Mouse (Mus musculus): ENCODE measurements around the gene Lrrc4.

Gene Lrrc4

GRCm38 (mm10) chr6:28729236-28729635 lies 102.3 kb downstream of the Lrrc4 start:
- no peak for DNase-seq (ENCODE audit: low spot score)

GRCm38 (mm10) chr6:28724776-28725175 lies 106.8 kb downstream of the Lrrc4 start:
- no peak for DNase-seq (ENCODE audit: low spot score)

- DNase-seq (ENCODE audit: low spot score): no peak
Measured at GRCm38 (mm10) chr6:28723059-28723458, 108.5 kb downstream of the Lrrc4 start.

GRCm38 (mm10) chr6:28720391-28721171 lies 111.0 kb downstream of the Lrrc4 start:
- no peak for DNase-seq (ENCODE audit: low spot score)

GRCm38 (mm10) chr6:28717845-28718237 lies 113.7 kb downstream of the Lrrc4 start:
- no peak for DNase-seq (ENCODE audit: low spot score)

- DNase-seq (ENCODE audit: low spot score): no peak
Measured at GRCm38 (mm10) chr6:28717203-28717844, 114.2 kb downstream of the Lrrc4 start.

GRCm38 (mm10) chr6:28710035-28710434 lies 121.5 kb downstream of the Lrrc4 start:
- no peak for DNase-seq (ENCODE audit: low spot score)

- DNase-seq (ENCODE audit: low spot score): no peak
Measured at GRCm38 (mm10) chr6:28706976-28707592, 124.5 kb downstream of the Lrrc4 start.

GRCm38 (mm10) chr6:28706108-28706975 lies 125.2 kb downstream of the Lrrc4 start:
- DNase-seq (ENCODE audit: low spot score): no peak

- no peak for DNase-seq (ENCODE audit: low spot score)
Measured at GRCm38 (mm10) chr6:28705384-28706107, 126.0 kb downstream of the Lrrc4 start.

GRCm38 (mm10) chr6:28704612-28705011 lies 126.9 kb downstream of the Lrrc4 start:
- no peak for DNase-seq (ENCODE audit: low spot score)

- DNase-seq (ENCODE audit: low spot score): no peak
Measured at GRCm38 (mm10) chr6:28697214-28697613, 134.3 kb downstream of the Lrrc4 start.

GRCm38 (mm10) chr6:28692659-28693058 lies 138.9 kb downstream of the Lrrc4 start:
- no peak for DNase-seq (ENCODE audit: low spot score)

- DNase-seq (ENCODE audit: low spot score): no peak
Measured at GRCm38 (mm10) chr6:28687776-28688175, 143.8 kb downstream of the Lrrc4 start.

- no peak for DNase-seq (ENCODE audit: low spot score)
Measured at GRCm38 (mm10) chr6:28685745-28686144, 145.8 kb downstream of the Lrrc4 start.

- DNase-seq (ENCODE audit: low spot score): no peak
Measured at GRCm38 (mm10) chr6:28685052-28685451, 146.5 kb downstream of the Lrrc4 start.

GRCm38 (mm10) chr6:28681521-28682457 lies 149.8 kb downstream of the Lrrc4 start:
- DNase-seq (ENCODE audit: low spot score): no peak

- no peak for DNase-seq (ENCODE audit: low spot score)
Measured at GRCm38 (mm10) chr6:28680537-28680936, 151.0 kb downstream of the Lrrc4 start.

- DNase-seq (ENCODE audit: low spot score): no peak
Measured at GRCm38 (mm10) chr6:28678896-28679295, 152.7 kb downstream of the Lrrc4 start.

GRCm38 (mm10) chr6:28674686-28675085 lies 156.9 kb downstream of the Lrrc4 start:
- DNase-seq (ENCODE audit: low spot score): no peak
